Mouse (Mus musculus): Measurements from ENCODE around the gene Nt5c1a. TPM values are rescaled to one million over a fixed set of nuclear protein-coding genes. Genes with fewer than 3 reads are reported as not detected.

Gene Nt5c1a
- polyA plus RNA-seq, 1 experiment = not detected

- Histone ChIP-seq H3K4me1 (ENCODE audit: control insufficient read depth, insufficient read depth, insufficient read length, low read length) (peaks cover 9% of the 10 kb centered on the region; the same call in 1 of the 2 replicates), H3K4me3 (ENCODE audit: insufficient read depth, low read depth, low read length) (no peak overlapping the region), H3K27ac (replicated peaks; ENCODE audit: low read depth, low read length) (no peak overlapping the region)
These were observed 50.9 kb downstream of the Nt5c1a start for GRCm38 (mm10) chr4:123252214-123252613.

GRCm38 (mm10) chr4:123254617-123255016, 53.3 kb downstream of the Nt5c1a start:
- no peak overlapping the region for H3K27ac ChIP-seq (replicated peaks; ENCODE audit: low read depth, low read length)
- no peak overlapping the region for H3K4me3 ChIP-seq (ENCODE audit: insufficient read depth, low read depth, low read length)
- H3K4me1 ChIP-seq (ENCODE audit: control insufficient read depth, insufficient read depth, insufficient read length, low read length) = no peaks in the 10 kb centered on the region

DNA sequence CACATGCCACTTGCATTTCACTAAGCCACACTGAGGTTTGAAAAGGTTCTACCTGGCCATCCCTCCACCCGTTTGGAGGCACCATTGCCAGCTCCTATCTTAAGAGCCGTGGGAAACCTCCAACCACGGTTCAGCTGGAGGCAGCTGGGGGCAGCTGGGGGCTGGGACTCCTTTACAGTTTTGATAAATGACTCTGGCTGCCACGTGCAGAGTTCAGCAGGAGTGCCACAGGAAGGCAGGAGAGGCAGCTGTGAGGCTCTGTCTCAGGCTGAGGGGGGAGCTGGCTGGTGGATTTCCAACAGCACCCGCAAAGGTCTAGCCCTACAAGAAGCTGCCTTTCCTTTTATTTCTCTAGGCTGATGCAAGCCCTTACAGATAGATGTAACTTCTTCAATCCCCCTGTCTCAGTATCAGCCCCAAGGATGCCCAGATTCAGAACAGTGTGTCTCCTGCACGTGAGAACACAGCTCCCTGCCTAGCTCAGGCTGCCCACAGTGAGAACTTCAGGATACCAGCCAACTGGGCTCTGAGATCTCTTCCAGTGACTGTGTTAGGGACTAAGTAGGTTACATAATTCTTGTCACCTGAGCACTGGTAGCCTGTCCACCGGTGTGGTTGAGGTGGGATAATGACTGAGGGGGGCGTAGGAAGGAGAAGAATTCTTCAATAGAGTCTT, 58.9 kb downstream of the Nt5c1a start:
- Histone ChIP-seq H3K4me1 (ENCODE audit: control insufficient read depth, insufficient read depth, insufficient read length, low read length) (no peaks in the 10 kb centered on the region), H3K27ac (replicated peaks; ENCODE audit: low read depth, low read length) (no peak overlapping the region), H3K4me3 (ENCODE audit: insufficient read depth, low read depth, low read length) (no peak overlapping the region)

GRCm38 (mm10) chr4:123261721-123262401, 60.6 kb downstream of the Nt5c1a start, which contains the start of gene Pabpc4:
TSS of gene Pabpc4 (plus strand) at chr4:123262351.
- H3K4me1 ChIP-seq (ENCODE audit: control insufficient read depth, insufficient read depth, insufficient read length, low read length) = no peaks in the 10 kb centered on the region
- no peak within 1 kb of the TSS for H3K4me3 ChIP-seq (ENCODE audit: insufficient read depth, low read depth, low read length)

More at GRCm38 (mm10) chr4:123261721-123262401, 60.6 kb downstream of the Nt5c1a start, which contains the start of gene Pabpc4:
- no peak within 1 kb of the TSS for H3K27ac ChIP-seq (replicated peaks; ENCODE audit: low read depth, low read length)

Other genes starting within 250 kb of the Nt5c1a start
- not detected in 2 replicates for gene Mfsd2a, start 240.3 kb upstream of the Nt5c1a start, polyA plus RNA-seq (2012; ENCODE audit: insufficient read depth, insufficient read length, missing spikeins)
- gene Mycl, start 205.9 kb upstream of the Nt5c1a start, polyA plus RNA-seq (2012; ENCODE audit: insufficient read depth, insufficient read length, missing spikeins) = 0.83 and 0.92 TPM in 2 replicates
- 13.4 and 20.8 TPM in 2 replicates for gene Trit1, start 184.9 kb upstream of the Nt5c1a start, polyA plus RNA-seq (2012; ENCODE audit: insufficient read depth, insufficient read length, missing spikeins)
- gene Bmp8b, start 96.3 kb upstream of the Nt5c1a start, polyA plus RNA-seq (2012; ENCODE audit: insufficient read depth, insufficient read length, missing spikeins) = 0.50 and 0.59 TPM in 2 replicates
- gene Oxct2b, start 85.2 kb upstream of the Nt5c1a start, polyA plus RNA-seq (2012; ENCODE audit: insufficient read depth, insufficient read length, missing spikeins) = not detected in 2 replicates
- gene Ppie, start 61.6 kb upstream of the Nt5c1a start, polyA plus RNA-seq (2012; ENCODE audit: insufficient read depth, insufficient read length, missing spikeins) = 20.4 and 23.5 TPM in 2 replicates
- 0.83 and 2.0 TPM in 2 replicates for gene Hpcal4, start 18.3 kb upstream of the Nt5c1a start, polyA plus RNA-seq (2012; ENCODE audit: insufficient read depth, insufficient read length, missing spikeins)
- 8.3 and 8.9 TPM in 2 replicates for gene Heyl, start 32.1 kb downstream of the Nt5c1a start, polyA plus RNA-seq (2012; ENCODE audit: insufficient read depth, insufficient read length, missing spikeins)
- 45.5 and 52.1 TPM in 2 replicates for gene Pabpc4, start 60.8 kb downstream of the Nt5c1a start, polyA plus RNA-seq (2012; ENCODE audit: insufficient read depth, insufficient read length, missing spikeins)
- not detected in 2 replicates for gene Oxct2a, start 122.1 kb downstream of the Nt5c1a start, polyA plus RNA-seq (2012; ENCODE audit: insufficient read depth, insufficient read length, missing spikeins)
- gene Bmp8a, start 141.7 kb downstream of the Nt5c1a start, polyA plus RNA-seq (2012; ENCODE audit: insufficient read depth, insufficient read length, missing spikeins) = not detected in 2 replicates

Measured in brown adipose tissue, adult 24 weeks (tissue).